Mouse (Mus musculus) large intestine, adult 2 months (tissue): ENCODE measurements around the gene Oma1. TPM values are rescaled to one million over a fixed set of nuclear protein-coding genes. Genes with fewer than 3 reads are reported as not detected.

Experiments
- DNase-seq: peaks from one replicate; pipeline ENCODE4 v3.0.0-alpha.2; 2012; ENCODE audit warnings: low read depth, low spot score
- WGBS: fragments of 180-500 bp; shearing (Covaris S2); methylation state at CpG from one replicate; pipeline ENCODE4 v1.1.7; 2018; 5-methylcytosine and 5-hydroxymethylcytosine counted together
- polyA plus RNA-seq: library from polyadenylated mRNA; depleted of rRNA; stranded (reverse); fragments of >200 nt; gene quantifications from 2 replicates; pipeline ENCODE4 v1.2.3, GENCODE M21; 2012; rRNA removed

Gene Oma1
- polyA plus RNA-seq: 8.5 and 10.9 TPM in 2 replicates

GRCm38 (mm10) chr4:103313587-103314525 is at the start of gene Oma1:
Gene Oma1, plus strand, starts transcription at chr4:103313812.
- WGBS: under 1% methylated on average over 61 of the region's 61 CpGs
- peak; percentile 92 for DNase-seq

- no peak for DNase-seq
These were observed 49.7 kb upstream of the Oma1 start for GRCm38 (mm10) chr4:103263812-103264396.

GRCm38 (mm10) chr4:103265166-103265565 is 48.4 kb upstream of the Oma1 start:
- DNase-seq: no peak
- 30% methylated on average over 2 of the region's 2 CpGs for WGBS

More at GRCm38 (mm10) chr4:103263812-103264396, 49.7 kb upstream of the Oma1 start:
- WGBS: 16% methylated on average over 8 of the region's 8 CpGs

- DNase-seq: no peak
- WGBS: 88% methylated on average over 4 of the region's 4 CpGs
These were observed 44.3 kb upstream of the Oma1 start for GRCm38 (mm10) chr4:103269336-103269735.

- 77% methylated on average over 7 of the region's 8 CpGs for whole genome bisulfite sequencing
- DNase-seq: no peak
These were observed 40.6 kb upstream of the Oma1 start for GRCm38 (mm10) chr4:103273021-103273420.

- DNase-seq: no peak
- 82% methylated on average over 7 of the region's 7 CpGs for WGBS
These were observed 25.3 kb upstream of the Oma1 start for GRCm38 (mm10) chr4:103288342-103288741.

GRCm38 (mm10) chr4:103290763-103291162 is 22.8 kb upstream of the Oma1 start, which contains the start of gene 4921539E11Rik:
Gene 4921539E11Rik, minus strand, starts transcription at chr4:103290863.
- DNase-seq: no peak
- 69% methylated on average over 2 of the region's 2 CpGs for WGBS

- 59% methylated on average over 10 of the region's 10 CpGs for WGBS
- DNase-seq: no peak
These were observed 14.3 kb upstream of the Oma1 start for GRCm38 (mm10) chr4:103299342-103299741.

GRCm38 (mm10) chr4:103303851-103304250 is 9.8 kb upstream of the Oma1 start:
- 65% methylated on average over 1 of the region's 1 CpGs for whole genome bisulfite sequencing
- no peak for DNase-seq

GRCm38 (mm10) chr4:103314526-103314910 is 906 bp downstream of the Oma1 start:
- WGBS: 56% methylated on average over 3 of the region's 3 CpGs
- DNase-seq: no peak

GRCm38 (mm10) chr4:103315861-103316260 is 2.2 kb downstream of the Oma1 start:
- DNase-seq: no peak
- 82% methylated on average over 4 of the region's 4 CpGs for WGBS

GRCm38 (mm10) chr4:103321461-103321860 is 7.8 kb downstream of the Oma1 start:
- no peak for DNase-seq
- 58% methylated on average over 6 of the region's 6 CpGs for WGBS

GRCm38 (mm10) chr4:103324688-103325451 is 11.3 kb downstream of the Oma1 start:
- DNase-seq: no peak
- WGBS: 82% methylated on average over 17 of the region's 17 CpGs

- 50% methylated on average over 3 of the region's 3 CpGs for WGBS
- peak; percentile 43 for DNase-seq
These were observed 13.4 kb downstream of the Oma1 start for GRCm38 (mm10) chr4:103326994-103327393.

GRCm38 (mm10) chr4:103329348-103329747 is 15.7 kb downstream of the Oma1 start:
- DNase-seq: no peak
- WGBS: 58% methylated on average over 6 of the region's 6 CpGs

- no peak for DNase-seq
- WGBS: 65% methylated on average over 5 of the region's 5 CpGs
These were observed 21.5 kb downstream of the Oma1 start for GRCm38 (mm10) chr4:103335134-103335533.

GRCm38 (mm10) chr4:103340726-103341125 is 27.1 kb downstream of the Oma1 start:
- no peak for DNase-seq
- WGBS: 23% methylated on average over 1 of the region's 1 CpGs

GRCm38 (mm10) chr4:103341620-103342019 is 28.0 kb downstream of the Oma1 start:
- 81% methylated on average over 4 of the region's 4 CpGs for whole genome bisulfite sequencing
- DNase-seq: no peak

GRCm38 (mm10) chr4:103346058-103346457 is 32.4 kb downstream of the Oma1 start:
- WGBS: 16% methylated on average over 2 of the region's 2 CpGs
- peak; percentile 29 for DNase-seq

- peak; percentile 64 for DNase-seq
- WGBS: 34% methylated on average over 5 of the region's 5 CpGs
These were observed 33.2 kb downstream of the Oma1 start for GRCm38 (mm10) chr4:103346849-103347248.
